Mouse (Mus musculus) heart, postnatal 0 days (tissue): ENCODE measurements at regions not wholly inside any gene's neighbourhood (a gene's known extent, or its start where the extent isn't known, plus 50 kb on each side); places are given as distances from the start of the nearest gene placed in this dataset.

Experiments
- CTCF ChIP-seq: IDR thresholded peaks from 2 replicates; pipeline ENCODE4 v1.5.1; 2016; ENCODE audit warnings: antibody characterized with exemption, control low read depth, low read depth
- EP300 ChIP-seq: IDR thresholded peaks from 2 replicates; pipeline ENCODE4 v1.6.1; 2016; ENCODE audit warnings: antibody characterized with exemption, low read depth

DNA sequence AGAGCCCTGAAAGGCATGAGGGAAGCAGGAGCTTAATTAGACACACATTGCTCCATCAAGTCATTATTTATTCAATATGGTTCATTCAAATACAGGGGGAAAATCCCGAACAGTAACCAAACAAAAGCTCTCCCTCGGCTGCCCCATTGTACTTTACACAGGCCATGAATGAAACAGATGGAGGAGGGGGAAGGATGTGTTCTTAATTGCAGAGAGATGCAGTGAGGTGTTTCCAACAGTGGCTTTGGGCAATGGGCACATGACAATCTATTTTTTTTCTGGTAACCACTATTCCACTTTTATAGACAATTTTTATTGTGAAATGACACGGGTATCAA, 578.6 kb upstream of the Gm26657 start:
- TF ChIP-seq CTCF (no peak), EP300 (no peak)
